ENCODE assay signal across 8 mouse cellular contexts in genomic region chr12:8207578-8207977, GRCm38 (mm10). TPM values are rescaled to one million over a fixed set of nuclear protein-coding genes. Genes with fewer than 3 reads are reported as not detected.
DNase-seq lines count a peak whose midpoint lies in the region; ATAC-seq and TF ChIP-seq lines count a peak whose summit lies in the region.

No protein-coding gene starts in this region.

- peak overlapping the region; percentile 90 for H3K9ac ChIP-seq in heart, embryonic 14.5 days (ENCODE audit: low read length)
- H3K9ac ChIP-seq in ES-Bruce4 (ENCODE audit: low read depth, poor library complexity, severe bottlenecking): peak overlapping the region; percentile 56
- peak overlapping the region; percentile 76 for H3K9ac ChIP-seq in forebrain, embryonic 15.5 days (replicated peaks)
- peak overlapping the region; percentile 70 for H3K9ac ChIP-seq in liver, embryonic 15.5 days

- H3K4me1 ChIP-seq in heart, embryonic 14.5 days (ENCODE audit: control insufficient read depth in 2 of 2, insufficient read depth in 2 of 2, low read length in 2 of 2): peaks cover 0 to 6% of the 10 kb centered on the region in 2 experiments; a peak in 1 of 4 replicates
- no peaks in the 10 kb centered on the region for H3K4me1 ChIP-seq in ES-Bruce4 (ENCODE audit: control insufficient read depth, insufficient read depth, low read length)
- peaks cover 14% of the 10 kb centered on the region for H3K4me1 ChIP-seq in forebrain, embryonic 15.5 days
- peaks cover 14% of the 10 kb centered on the region; the same call in 1 of the 2 replicates for H3K4me1 ChIP-seq in liver, embryonic 15.5 days (replicated peaks)

- no peaks in the 10 kb centered on the region for H3K9me3 ChIP-seq in heart, embryonic 14.5 days (ENCODE audit: control insufficient read depth, low read length)
- H3K9me3 ChIP-seq in ES-Bruce4 (replicated peaks; ENCODE audit: control insufficient read depth, insufficient read depth, low read length, poor library complexity, severe bottlenecking): no peaks in the 10 kb centered on the region
- H3K9me3 ChIP-seq in forebrain, embryonic 15.5 days: no peaks in the 10 kb centered on the region; the same call in 1 of the 2 replicates
- H3K9me3 ChIP-seq in liver, embryonic 15.5 days (replicated peaks): no peaks in the 10 kb centered on the region

- peak overlapping the region; percentile 73 to 94 for H3K4me3 ChIP-seq in heart, embryonic 14.5 days (ENCODE audit: control insufficient read depth in 1 of 2, insufficient read depth in 1 of 2, low read depth in 1 of 2, low read length in 2 of 2)
- H3K4me3 ChIP-seq in ES-Bruce4 (ENCODE audit: low read depth, low read length): peak overlapping the region; percentile 99
- H3K4me3 ChIP-seq in forebrain, embryonic 15.5 days: peak overlapping the region; percentile 84
- peak overlapping the region; percentile 91 for H3K4me3 ChIP-seq in liver, embryonic 15.5 days (replicated peaks)

- intact Hi-C loops in heart, postnatal 14 days (cut with DNase I): no loop called here

- TF ChIP-seq POLR2A in ES-Bruce4 (IDR thresholded peaks at IDR 0.05; ENCODE audit: insufficient read depth, low read length): no peak

- H3K27me3 ChIP-seq in heart, embryonic 14.5 days (ENCODE audit: control insufficient read depth, insufficient read depth, low read length): no peaks in the 10 kb centered on the region
- no peaks in the 10 kb centered on the region for H3K27me3 ChIP-seq in ES-Bruce4 (ENCODE audit: control insufficient read depth, insufficient read depth, low read length, poor library complexity, severe bottlenecking)
- no peaks in the 10 kb centered on the region for H3K27me3 ChIP-seq in forebrain, embryonic 15.5 days
- no peaks in the 10 kb centered on the region for H3K27me3 ChIP-seq in liver, embryonic 15.5 days

- no peak for DNase-seq in heart, postnatal 14 days
- no peak for DNase-seq in urinary bladder, postnatal 14 days (ENCODE audit: low spot score)
- no peak for DNase-seq in right cerebral cortex, postnatal 14 days
- no peak for DNase-seq in spleen, postnatal 4 days (ENCODE audit: low spot score in 2 of 2)

- TF ChIP-seq CTCF in ES-Bruce4 (IDR thresholded peaks at IDR 0.05; ENCODE audit: low read depth, low read length): no peak

- ATAC-seq in heart, embryonic 14.5 days (ENCODE audit: insufficient number of reproducible peaks, insufficient read depth, low FRiP score, low read depth): no peak
- peak; percentile 39; the same call in 1 of the 2 replicates for ATAC-seq in forebrain, embryonic 15.5 days (replicated peaks)
- ATAC-seq in liver, embryonic 15.5 days (ENCODE audit: insufficient read depth): no peak

- peak overlapping the region in 1 of 2 experiments; percentile 53; a peak in 1 of 4 replicates for H3K27ac ChIP-seq in heart, embryonic 14.5 days (replicated peaks in 1 of 2; ENCODE audit: control insufficient read depth in 1 of 2, insufficient read depth in 1 of 2, low read depth in 2 of 2, low read length in 2 of 2)
- no peak overlapping the region for H3K27ac ChIP-seq in ES-Bruce4 (ENCODE audit: insufficient read depth, low read length)
- no peak overlapping the region for H3K27ac ChIP-seq in forebrain, embryonic 15.5 days (replicated peaks)
- 0 out of 2 replicates have a peak overlapping the region, but pooled peaks have one; percentile 9 for H3K27ac ChIP-seq in liver, embryonic 15.5 days (replicated peaks)

- no peaks in the 10 kb centered on the region for H3K36me3 ChIP-seq in heart, embryonic 14.5 days (ENCODE audit: control insufficient read depth, insufficient read depth, low read length)
- H3K36me3 ChIP-seq in ES-Bruce4 (ENCODE audit: control insufficient read depth, insufficient read depth, low read length, poor library complexity, severe bottlenecking): no peaks in the 10 kb centered on the region
- no peaks in the 10 kb centered on the region for H3K36me3 ChIP-seq in forebrain, embryonic 15.5 days
- no peaks in the 10 kb centered on the region for H3K36me3 ChIP-seq in liver, embryonic 15.5 days (replicated peaks)

- peak overlapping the region; percentile 83 for H3K4me2 ChIP-seq in heart, embryonic 14.5 days (ENCODE audit: low read length)
- H3K4me2 ChIP-seq in forebrain, embryonic 15.5 days (replicated peaks): peak overlapping the region; percentile 58
- H3K4me2 ChIP-seq in liver, embryonic 15.5 days: peak overlapping the region; percentile 76

- TF ChIP-seq EP300 in ES-Bruce4 (IDR thresholded peaks at IDR 0.05; ENCODE audit: insufficient read depth, low read depth, low read length): no peak

- 13% methylated on average over 5 of the region's 5 CpGs for WGBS in heart, embryonic 14.5 days
- WGBS in forebrain, embryonic 15.5 days: 25% methylated on average over 5 of the region's 5 CpGs
- WGBS in liver, embryonic 15.5 days (ENCODE audit: insufficient replicate concordance): 10% methylated on average over 5 of the region's 5 CpGs

RNA-seq across cellular contexts. Expression of gene Ldah, which starts 0.3 kb away (rescaled TPM):
- 49.7 and 55.8 TPM in 2 replicates for polyA plus RNA-seq in heart, embryonic 14.5 days (2014; fragmentation: Nextera tagmentation; extraction: Ambion mirVana)
- total RNA-seq in heart, postnatal 14 days (2021): 10 to 100 TPM; 25.2 to 26.9 TPM
- 57.3 and 72.0 TPM in 2 replicates for polyA plus RNA-seq in ES-Bruce4 (2011; ENCODE audit: insufficient read depth, insufficient read length, low read depth, missing spikeins)
- 85.3 and 94.6 TPM in 2 replicates for polyA plus RNA-seq in forebrain, embryonic 15.5 days (2015; fragmentation: Nextera tagmentation; extraction: Ambion mirVana)
- 21.1 and 23.3 TPM in 2 replicates for polyA plus RNA-seq in liver, embryonic 15.5 days (2015; fragmentation: Nextera tagmentation; extraction: Ambion mirVana)
